Mouse (Mus musculus) stomach, postnatal 0 days (tissue): ENCODE data around the gene Hk2.

Source experiments
- CTCF ChIP-seq: IDR thresholded peaks from 2 replicates; pipeline ENCODE4 v1.5.1; 2016; ENCODE audit warnings: antibody characterized with exemption, low read depth, mild to moderate bottlenecking, moderate library complexity
- EP300 ChIP-seq: optimal IDR thresholded peaks from 2 replicates; pipeline ENCODE3; 2016; ENCODE audit warnings: antibody characterized with exemption

DNA sequence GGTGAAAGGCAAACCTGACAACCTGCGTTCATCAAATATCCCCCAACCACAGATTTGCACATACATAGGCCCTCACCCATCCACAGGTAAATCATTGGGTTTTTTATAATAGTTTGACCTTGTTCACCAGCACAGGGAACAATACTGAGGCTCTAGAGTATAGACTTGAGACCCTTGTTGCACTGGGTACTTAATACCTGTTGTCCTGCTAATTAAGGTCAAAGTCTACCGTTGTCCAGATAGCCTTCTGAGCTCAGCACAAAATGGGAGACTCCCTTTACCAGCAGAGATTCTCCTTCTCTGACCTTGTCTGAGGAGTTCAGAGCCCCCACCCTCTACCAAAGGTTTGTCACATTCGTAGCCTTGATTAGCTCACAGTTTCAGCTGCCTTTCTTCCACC is 70.5 kb downstream of the Hk2 start:
- TF ChIP-seq CTCF (no peak), EP300 (no peak)
